Mouse (Mus musculus) liver, embryonic 15.5 days (tissue): ENCODE results near the gene Fstl4. TPM values are rescaled to one million over a fixed set of nuclear protein-coding genes. Genes with fewer than 3 reads are reported as not detected.
"Not testable (repeated sequence)": the region's sequence is repeated elsewhere in the genome, so short reads cannot be mapped to it uniquely, and the experiment has no call there.

Experiments used
- ATAC-seq: fragments of 200-750 bp; cut with Nextera tagmentation; 2 replicates; pipeline ENCODE4 v1.8.0; 2017; ENCODE audit warnings: moderate number of reproducible peaks, mild to moderate bottlenecking, moderate library complexity; ENCODE audit not compliant: insufficient read depth
- H3K27ac ChIP-seq: fragments of 300-500 bp; sonication (generic); replicated peaks from 2 replicates; pipeline ENCODE4 v1.5.1; 2015; ENCODE audit warnings: mild to moderate bottlenecking, inconsistent platforms
- H3K27me3 ChIP-seq: fragments of 300-500 bp; sonication (generic); 2 replicates; pipeline ENCODE4 v1.6.1; 2015; ENCODE audit warnings: mild to moderate bottlenecking, inconsistent platforms
- H3K36me3 ChIP-seq: fragments of 300-500 bp; sonication (generic); replicated peaks from 2 replicates; pipeline ENCODE4 v1.6.1; 2015; ENCODE audit warnings: moderate library complexity, mild to moderate bottlenecking, inconsistent platforms
- H3K4me1 ChIP-seq: fragments of 300-500 bp; sonication (generic); replicated peaks from 2 replicates; pipeline ENCODE4 v1.6.1; 2015; ENCODE audit warnings: inconsistent platforms
- H3K4me2 ChIP-seq: fragments of 300-500 bp; sonication (generic); 2 replicates; pipeline ENCODE4 v1.6.1; 2015; ENCODE audit warnings: moderate library complexity, mild to moderate bottlenecking, inconsistent platforms
- H3K4me3 ChIP-seq: fragments of 300-500 bp; sonication (generic); replicated peaks from 2 replicates; pipeline ENCODE4 v1.5.1; 2015; ENCODE audit warnings: mild to moderate bottlenecking, inconsistent platforms
- H3K9ac ChIP-seq: fragments of 300-500 bp; sonication (generic); 2 replicates; pipeline ENCODE4 v1.6.1; 2015; ENCODE audit warnings: moderate library complexity, mild to moderate bottlenecking, inconsistent platforms
- H3K9me3 ChIP-seq: fragments of 300-500 bp; sonication (generic); replicated peaks from 2 replicates; pipeline ENCODE4 v1.6.1; 2016; ENCODE audit warnings: inconsistent platforms
- WGBS: fragments of 180-500 bp; shearing (Covaris S2); methylation state at CpG from one replicate; pipeline ENCODE4 v1.1.7; 2015; ENCODE audit warnings: mixed read lengths; ENCODE audit not compliant: insufficient replicate concordance; 5-methylcytosine and 5-hydroxymethylcytosine counted together
- polyA plus RNA-seq: library from polyadenylated mRNA; unstranded; fragments of >200 nt; fragmentation: Nextera tagmentation; extraction: Ambion mirVana; gene quantifications from 2 replicates; pipeline ENCODE4 v1.2.1, GENCODE M21; 2015

Fstl4 gene
- polyA plus RNA-seq, 1 experiment from 2014 or later = 0.13 TPM

DNA sequence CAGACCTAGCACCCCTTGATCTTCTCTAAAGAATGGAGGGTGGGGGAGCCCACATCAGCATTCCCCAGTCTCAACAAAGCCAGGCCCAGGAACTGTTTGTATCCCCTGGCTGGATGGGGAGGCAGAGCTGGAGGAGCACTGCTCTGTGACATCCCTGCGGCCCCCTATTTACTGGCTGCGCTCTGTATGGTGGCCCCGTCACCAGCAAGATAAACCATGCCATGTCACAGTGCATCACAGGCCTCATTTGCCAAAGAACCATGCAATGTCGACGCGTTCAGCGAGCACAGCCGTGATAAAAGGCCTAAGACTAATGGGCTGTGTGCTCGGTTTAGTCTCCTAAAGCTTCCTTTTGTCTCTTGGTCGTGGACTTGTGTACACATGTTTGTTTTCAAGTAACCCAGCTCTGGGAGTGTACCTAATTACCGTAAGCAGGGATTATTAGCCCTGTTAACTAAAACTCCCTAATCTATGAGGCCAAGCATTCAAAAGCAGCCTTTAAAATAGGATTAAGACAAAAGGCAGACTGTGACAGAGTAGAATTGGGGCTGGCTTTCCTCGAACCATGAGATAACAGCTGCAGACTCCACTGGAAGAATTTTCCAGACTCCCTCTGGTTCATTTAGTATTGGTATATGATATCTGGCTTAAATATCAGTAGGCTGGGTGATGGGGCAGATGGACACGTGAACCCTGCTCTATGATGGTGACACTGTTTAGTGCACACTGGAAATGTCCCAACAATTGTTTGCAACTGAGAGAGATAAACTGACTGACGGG is 303.5 kb downstream of the Fstl4 start:
- H3K36me3 ChIP-seq = no peaks in the 10 kb centered on the region
- H3K27me3 ChIP-seq = no peaks in the 10 kb centered on the region
- H3K4me3 ChIP-seq = no peak overlapping the region
- no peak for ATAC-seq
- 60% methylated on average over 14 of the region's 14 CpGs for whole genome bisulfite sequencing
- H3K9me3 ChIP-seq = no peaks in the 10 kb centered on the region
- no peak overlapping the region for H3K27ac ChIP-seq
- no peaks in the 10 kb centered on the region for H3K4me1 ChIP-seq
- no peak overlapping the region for H3K4me2 ChIP-seq
- H3K9ac ChIP-seq = no peak overlapping the region

GRCm38 (mm10) chr11:53068479-53069065 is 304.1 kb downstream of the Fstl4 start:
- no peak for ATAC-seq
- no peaks in the 10 kb centered on the region for H3K27me3 ChIP-seq
- no peak overlapping the region for H3K4me2 ChIP-seq
- H3K36me3 ChIP-seq = no peaks in the 10 kb centered on the region
- H3K4me3 ChIP-seq = no peak overlapping the region
- H3K4me1 ChIP-seq = no peaks in the 10 kb centered on the region
- H3K27ac ChIP-seq = no peak overlapping the region
- no peaks in the 10 kb centered on the region for H3K9me3 ChIP-seq
- WGBS = 55% methylated on average over 16 of the region's 16 CpGs
- no peak overlapping the region for H3K9ac ChIP-seq

GRCm38 (mm10) chr11:53069751-53070150 is 305.3 kb downstream of the Fstl4 start:
- Histone ChIP-seq H3K4me3 (no peak overlapping the region), H3K36me3 (no peaks in the 10 kb centered on the region), H3K27me3 (no peaks in the 10 kb centered on the region), H3K4me1 (no peaks in the 10 kb centered on the region), H3K9ac (no peak overlapping the region), H3K27ac (no peak overlapping the region), H3K4me2 (no peak overlapping the region), H3K9me3 (no peaks in the 10 kb centered on the region)
- WGBS = 47% methylated on average over 6 of the region's 6 CpGs
- ATAC-seq = no peak

GRCm38 (mm10) chr11:53071602-53072001 is 307.2 kb downstream of the Fstl4 start:
- no peak overlapping the region for H3K4me2 ChIP-seq
- ATAC-seq = no peak
- H3K9ac ChIP-seq = no peak overlapping the region
- WGBS = 14% methylated on average over 1 of the region's 1 CpGs
- no peaks in the 10 kb centered on the region for H3K36me3 ChIP-seq
- H3K27ac ChIP-seq = no peak overlapping the region
- H3K4me3 ChIP-seq = no peak overlapping the region
- H3K27me3 ChIP-seq = no peaks in the 10 kb centered on the region
- H3K4me1 ChIP-seq = no peaks in the 10 kb centered on the region
- H3K9me3 ChIP-seq = no peaks in the 10 kb centered on the region

- 65% methylated on average over 7 of the region's 7 CpGs for WGBS
- no peak overlapping the region for H3K4me2 ChIP-seq
- no peaks in the 10 kb centered on the region for H3K36me3 ChIP-seq
- H3K9ac ChIP-seq = no peak overlapping the region
- H3K9me3 ChIP-seq = 0 out of 2 replicates have a peak, but pooled peaks cover 4% of the 10 kb centered on the region
- no peak overlapping the region for H3K4me3 ChIP-seq
- ATAC-seq = no peak
- no peak overlapping the region for H3K27ac ChIP-seq
- no peaks in the 10 kb centered on the region for H3K4me1 ChIP-seq
- no peaks in the 10 kb centered on the region for H3K27me3 ChIP-seq
Observed at GRCm38 (mm10) chr11:53077641-53078040, 313.2 kb downstream of the Fstl4 start.

- no peaks in the 10 kb centered on the region for H3K27me3 ChIP-seq
- no peaks in the 10 kb centered on the region for H3K36me3 ChIP-seq
- 28% methylated on average over 7 of the region's 7 CpGs for WGBS
- 0 out of 2 replicates have a peak, but pooled peaks cover 4% of the 10 kb centered on the region for H3K9me3 ChIP-seq
- H3K27ac ChIP-seq = no peak overlapping the region
- H3K9ac ChIP-seq = no peak overlapping the region
- no peak for ATAC-seq
- no peak overlapping the region for H3K4me2 ChIP-seq
- no peaks in the 10 kb centered on the region for H3K4me1 ChIP-seq
- H3K4me3 ChIP-seq = no peak overlapping the region
Observed at GRCm38 (mm10) chr11:53078419-53079334, 314.2 kb downstream of the Fstl4 start.

- no peak for ATAC-seq
- no peak overlapping the region for H3K4me2 ChIP-seq
- H3K9me3 ChIP-seq = 0 out of 2 replicates have a peak, but pooled peaks cover 4% of the 10 kb centered on the region
- no peak overlapping the region for H3K4me3 ChIP-seq
- WGBS = 50% methylated on average over 6 of the region's 6 CpGs
- H3K27me3 ChIP-seq = no peaks in the 10 kb centered on the region
- no peak overlapping the region for H3K27ac ChIP-seq
- H3K9ac ChIP-seq = no peak overlapping the region
- H3K4me1 ChIP-seq = no peaks in the 10 kb centered on the region
- no peaks in the 10 kb centered on the region for H3K36me3 ChIP-seq
Observed at GRCm38 (mm10) chr11:53081310-53081709, 316.9 kb downstream of the Fstl4 start.

- H3K4me3 ChIP-seq = no peak overlapping the region
- no peak overlapping the region for H3K9ac ChIP-seq
- 34% methylated on average over 6 of the region's 6 CpGs for WGBS
- H3K27me3 ChIP-seq = no peaks in the 10 kb centered on the region
- no peaks in the 10 kb centered on the region for H3K4me1 ChIP-seq
- ATAC-seq = no peak
- H3K9me3 ChIP-seq = no peaks in the 10 kb centered on the region
- no peak overlapping the region for H3K27ac ChIP-seq
- no peaks in the 10 kb centered on the region for H3K36me3 ChIP-seq
- H3K4me2 ChIP-seq = no peak overlapping the region
Observed at GRCm38 (mm10) chr11:53085367-53085766, 320.9 kb downstream of the Fstl4 start.

DNA sequence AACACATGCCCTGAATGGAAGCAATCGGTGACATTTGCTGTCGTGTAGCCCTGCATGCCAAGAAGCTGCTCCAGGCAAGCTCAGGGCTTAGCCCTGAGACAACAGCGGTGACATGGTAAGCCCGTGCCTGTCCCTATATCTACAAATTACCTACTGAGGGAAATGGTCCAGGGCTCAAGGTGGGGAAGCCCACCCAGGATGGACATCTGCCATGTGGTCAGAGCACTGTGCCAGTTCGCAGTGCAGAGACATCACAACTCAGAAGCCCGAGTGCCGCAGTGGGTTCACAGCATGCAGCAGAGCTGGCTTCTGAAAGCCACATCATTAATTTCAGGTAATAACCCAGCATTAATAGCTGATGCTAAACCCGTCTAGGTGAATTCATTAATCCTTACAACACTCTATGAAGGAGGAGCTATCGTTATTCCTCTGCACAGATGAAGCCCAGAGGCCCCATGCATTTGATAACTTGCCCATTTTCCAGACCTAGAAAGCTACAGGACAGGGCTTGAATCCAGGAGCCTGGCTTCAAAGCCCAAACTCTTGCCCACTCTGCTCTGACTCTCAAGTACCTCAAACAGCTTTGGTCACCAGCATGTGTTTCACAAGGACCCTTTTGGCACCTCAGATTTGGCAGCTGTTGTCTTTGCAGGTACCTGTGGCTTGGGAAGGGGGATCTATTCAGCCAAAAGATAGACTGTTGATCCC is 321.6 kb downstream of the Fstl4 start:
- H3K27ac ChIP-seq = no peak overlapping the region
- no peaks in the 10 kb centered on the region for H3K27me3 ChIP-seq
- H3K9ac ChIP-seq = no peak overlapping the region
- no peaks in the 10 kb centered on the region for H3K36me3 ChIP-seq
- H3K9me3 ChIP-seq = no peaks in the 10 kb centered on the region
- no peak for ATAC-seq
- H3K4me3 ChIP-seq = no peak overlapping the region
- 65% methylated on average over 9 of the region's 9 CpGs for WGBS
- H3K4me2 ChIP-seq = no peak overlapping the region
- H3K4me1 ChIP-seq = no peaks in the 10 kb centered on the region

DNA sequence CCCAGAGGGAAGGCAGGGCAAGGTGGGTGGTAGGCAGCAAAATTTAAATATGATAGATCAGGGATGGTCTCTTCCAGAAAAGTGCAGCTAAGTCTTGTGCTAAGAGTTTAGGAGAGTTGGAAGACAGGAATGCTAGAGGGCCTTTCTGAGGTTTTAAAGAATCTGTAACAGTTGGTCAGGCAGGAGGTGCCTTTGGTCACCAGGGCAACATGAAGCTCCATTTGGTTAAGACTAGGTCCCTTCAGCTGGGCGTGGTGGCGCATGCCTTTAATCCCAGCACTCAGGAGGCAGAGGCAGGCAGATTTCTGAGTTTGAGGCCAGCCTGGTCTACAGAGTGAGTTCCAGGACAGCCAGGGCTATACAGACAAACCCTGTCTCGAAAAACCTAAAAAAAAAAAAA is 323.5 kb downstream of the Fstl4 start:
- not testable (repeated sequence) for H3K36me3 ChIP-seq, H3K27ac ChIP-seq, H3K4me2 ChIP-seq, ATAC-seq, H3K9ac ChIP-seq, H3K4me3 ChIP-seq, H3K4me1 ChIP-seq, H3K27me3 ChIP-seq, H3K9me3 ChIP-seq
- WGBS = 69% methylated on average over 3 of the region's 3 CpGs
